Comparison of ENCODE assay signal across 18 mouse cellular contexts in the genomic region with DNA sequence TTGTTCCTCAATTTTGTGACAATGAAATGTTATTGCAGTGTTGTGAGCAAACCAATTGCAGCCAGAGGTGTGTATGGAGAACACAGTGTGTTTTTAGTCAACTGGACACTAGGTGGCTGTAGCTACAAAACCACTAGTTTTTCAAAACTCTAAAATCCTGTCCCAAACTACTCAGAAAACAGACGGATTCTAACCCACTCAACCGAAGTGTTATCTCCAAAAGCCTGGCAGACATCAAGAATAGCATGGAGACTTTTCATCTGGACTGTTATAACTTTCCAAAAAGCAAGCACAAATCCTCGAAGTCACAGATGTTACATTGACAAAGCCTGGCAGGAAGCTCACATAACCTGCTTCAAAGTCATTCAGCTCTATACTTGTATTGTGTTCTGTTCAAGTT. TPM values are rescaled to one million over a fixed set of nuclear protein-coding genes. Genes with fewer than 3 reads are reported as not detected.
DNase-seq lines count a peak whose midpoint lies in the region; ATAC-seq and TF ChIP-seq lines count a peak whose summit lies in the region.
"Had no signal": no experiment of that assay in that cellular context is flagged by ENCODE, and none has a peak within 500 bp of the region (broad histone marks: within the 10 kb centered on the region; RNA-seq: fewer than 3 reads in every experiment).

No protein-coding gene starts in this region.

- H3K4me1 ChIP-seq in hindbrain, postnatal 0 days (ENCODE audit: insufficient read depth, low read length), result no peaks in the 10 kb centered on the region
- H3K4me1 ChIP-seq in hindbrain, embryonic 16.5 days (ENCODE audit: control insufficient read depth, insufficient read depth, low read depth, low read length), result no peaks in the 10 kb centered on the region
- no peaks in the 10 kb centered on the region for H3K4me1 ChIP-seq in midbrain, embryonic 14.5 days (ENCODE audit: control insufficient read depth, insufficient read depth, low read length)
- no peaks in the 10 kb centered on the region for H3K4me1 ChIP-seq in midbrain, embryonic 10.5 days
- H3K4me1 ChIP-seq: embryonic facial prominence, embryonic 10.5 days; heart, embryonic 10.5 days; hindbrain, embryonic 10.5 days; kidney, embryonic 15.5 days; limb, embryonic 12.5 days; midbrain, embryonic 12.5 days; neural tube, embryonic 13.5 days had no signal

- H3K27ac ChIP-seq in hindbrain, postnatal 0 days, result no peak overlapping the region
- H3K27ac ChIP-seq in hindbrain, embryonic 16.5 days (ENCODE audit: low read depth, low read length), result no peak overlapping the region
- H3K27ac ChIP-seq in midbrain, embryonic 14.5 days (replicated peaks; ENCODE audit: low read depth, low read length), result no peak overlapping the region
- no peak overlapping the region for H3K27ac ChIP-seq in midbrain, embryonic 10.5 days (replicated peaks)
- H3K27ac ChIP-seq: embryonic facial prominence, embryonic 10.5 days; heart, embryonic 10.5 days; hindbrain, embryonic 10.5 days; kidney, embryonic 15.5 days; limb, embryonic 12.5 days; midbrain, embryonic 12.5 days; neural tube, embryonic 13.5 days had no signal

- no peaks in the 10 kb centered on the region for H3K9me3 ChIP-seq in hindbrain, postnatal 0 days (ENCODE audit: low read length)
- H3K9me3 ChIP-seq in hindbrain, embryonic 16.5 days (ENCODE audit: control insufficient read depth, low read length), result no peaks in the 10 kb centered on the region
- no peaks in the 10 kb centered on the region for H3K9me3 ChIP-seq in midbrain, embryonic 14.5 days (ENCODE audit: control insufficient read depth, low read length)
- no peaks in the 10 kb centered on the region for H3K9me3 ChIP-seq in midbrain, embryonic 10.5 days (replicated peaks)
- H3K9me3 ChIP-seq: embryonic facial prominence, embryonic 10.5 days; heart, embryonic 10.5 days; hindbrain, embryonic 10.5 days; kidney, embryonic 15.5 days; limb, embryonic 12.5 days; midbrain, embryonic 12.5 days; neural tube, embryonic 13.5 days had no signal

- H3K27me3 ChIP-seq in hindbrain, postnatal 0 days (ENCODE audit: insufficient read depth, low read length), result no peaks in the 10 kb centered on the region
- no peaks in the 10 kb centered on the region for H3K27me3 ChIP-seq in hindbrain, embryonic 16.5 days (replicated peaks; ENCODE audit: control insufficient read depth, insufficient read depth, low read length)
- H3K27me3 ChIP-seq in midbrain, embryonic 14.5 days (ENCODE audit: control insufficient read depth, insufficient read depth, low read length), result no peaks in the 10 kb centered on the region
- no peaks in the 10 kb centered on the region for H3K27me3 ChIP-seq in midbrain, embryonic 10.5 days (ENCODE audit: low read depth, poor library complexity, severe bottlenecking)
- H3K27me3 ChIP-seq: kidney, embryonic 15.5 days; limb, embryonic 12.5 days; midbrain, embryonic 12.5 days; neural tube, embryonic 13.5 days had no signal

- DNase-seq in hindbrain, postnatal 0 days (ENCODE audit: low spot score), result peak; percentile 3
- peak; percentile 4 for DNase-seq in midbrain, embryonic 14.5 days
- no peak for DNase-seq in midbrain, embryonic 10.5 days (ENCODE audit: low spot score)
- DNase-seq in forelimb bud, embryonic 11.5 days (ENCODE audit: low read depth, low spot score), result peak; percentile 2
- DNase-seq in right cerebral cortex, postnatal 25 days, result peak; percentile 5
- no peak for DNase-seq in gastrocnemius, postnatal 36 days
- DNase-seq: cerebellum, adult 9-10 months had no signal

- no peak for ATAC-seq in hindbrain, postnatal 0 days
- no peak for ATAC-seq in hindbrain, embryonic 16.5 days
- ATAC-seq in midbrain, embryonic 14.5 days (ENCODE audit: low FRiP score, low TSS enrichment), result no peak

- H3K9ac ChIP-seq in hindbrain, postnatal 0 days (replicated peaks; ENCODE audit: low read length), result no peak overlapping the region
- H3K9ac ChIP-seq in hindbrain, embryonic 16.5 days (ENCODE audit: low read depth, low read length), result no peak overlapping the region
- H3K9ac ChIP-seq in midbrain, embryonic 14.5 days (replicated peaks; ENCODE audit: low read length), result no peak overlapping the region
- H3K9ac ChIP-seq: kidney, embryonic 15.5 days; limb, embryonic 12.5 days; midbrain, embryonic 12.5 days; neural tube, embryonic 13.5 days had no signal

- 56% methylated on average over 3 of the region's 3 CpGs for WGBS in hindbrain, postnatal 0 days
- 70% methylated on average over 3 of the region's 3 CpGs for WGBS in hindbrain, embryonic 16.5 days
- 77% methylated on average over 3 of the region's 3 CpGs for WGBS in midbrain, embryonic 14.5 days
- 77% methylated on average over 3 of the region's 3 CpGs for WGBS in midbrain, embryonic 10.5 days

- H3K36me3 ChIP-seq in hindbrain, postnatal 0 days (ENCODE audit: insufficient read depth, low read length), result no peaks in the 10 kb centered on the region
- H3K36me3 ChIP-seq in hindbrain, embryonic 16.5 days (ENCODE audit: control insufficient read depth, insufficient read depth, low read length), result no peaks in the 10 kb centered on the region
- no peaks in the 10 kb centered on the region for H3K36me3 ChIP-seq in midbrain, embryonic 14.5 days (ENCODE audit: control insufficient read depth, insufficient read depth, low read length)
- H3K36me3 ChIP-seq in midbrain, embryonic 10.5 days, result no peaks in the 10 kb centered on the region
- H3K36me3 ChIP-seq: embryonic facial prominence, embryonic 10.5 days; heart, embryonic 10.5 days; hindbrain, embryonic 10.5 days; kidney, embryonic 15.5 days; limb, embryonic 12.5 days; midbrain, embryonic 12.5 days; neural tube, embryonic 13.5 days had no signal

- intact Hi-C loops in gastrocnemius, postnatal 36 days (cut with DNase I), result no loop called here

- no peak; the same call in 1 of the 2 replicates for TF ChIP-seq CTCF in hindbrain, postnatal 0 days (IDR thresholded peaks at IDR 0.05; ENCODE audit: low read depth)

- no peak overlapping the region for H3K4me2 ChIP-seq in hindbrain, postnatal 0 days (ENCODE audit: low read depth, low read length)
- H3K4me2 ChIP-seq in hindbrain, embryonic 16.5 days (ENCODE audit: low read length), result no peak overlapping the region
- no peak overlapping the region for H3K4me2 ChIP-seq in midbrain, embryonic 14.5 days (ENCODE audit: low read length)
- H3K4me2 ChIP-seq: kidney, embryonic 15.5 days; limb, embryonic 12.5 days; midbrain, embryonic 12.5 days; neural tube, embryonic 13.5 days had no signal

- H3K4me3 ChIP-seq in hindbrain, postnatal 0 days (ENCODE audit: low read length), result no peak overlapping the region
- no peak overlapping the region for H3K4me3 ChIP-seq in hindbrain, embryonic 16.5 days (ENCODE audit: low read length)
- H3K4me3 ChIP-seq in midbrain, embryonic 14.5 days (replicated peaks; ENCODE audit: low read depth, low read length), result no peak overlapping the region
- no peak overlapping the region for H3K4me3 ChIP-seq in midbrain, embryonic 10.5 days
- H3K4me3 ChIP-seq: embryonic facial prominence, embryonic 10.5 days; heart, embryonic 10.5 days; hindbrain, embryonic 10.5 days; kidney, embryonic 15.5 days; limb, embryonic 12.5 days; midbrain, embryonic 12.5 days; neural tube, embryonic 13.5 days had no signal

RNA-seq across cellular contexts. Expression of a gene that starts 6.7 kb away (rescaled TPM):
- not detected in 2 replicates for total RNA-seq in hindbrain, postnatal 0 days (2014; rRNA removed)
- not detected in 2 replicates for polyA plus RNA-seq in hindbrain, postnatal 0 days (2015; fragmentation: Nextera tagmentation; extraction: Ambion mirVana)
- not detected in 2 replicates for polyA plus RNA-seq in hindbrain, embryonic 16.5 days (2015; fragmentation: Nextera tagmentation; extraction: Ambion mirVana)
- not detected in 2 replicates for polyA plus RNA-seq in midbrain, embryonic 14.5 days (2014; fragmentation: Nextera tagmentation; extraction: Ambion mirVana)
- polyA plus RNA-seq in midbrain, embryonic 10.5 days (2016; fragmentation: Nextera tagmentation; extraction: Ambion mirVana), result not detected in 2 replicates
- total RNA-seq in gastrocnemius, postnatal 36 days (2021), result not detected
- polyA plus RNA-seq: embryonic facial prominence, embryonic 10.5 days; hindbrain, embryonic 10.5 days; limb, embryonic 12.5 days; lung, embryonic 16.5 days; midbrain, embryonic 12.5 days; neural tube, embryonic 13.5 days; stomach, embryonic 14.5 days; urinary bladder, adult 2 months had no signal

Comparison
In these comparisons a context has a peak if more than half of its experiments do, and no peak if none do; other contexts are left out.
1. DNase-seq: peak in hindbrain, postnatal 0 days (single experiment), midbrain, embryonic 14.5 days (single experiment), forelimb bud, embryonic 11.5 days (single experiment) and right cerebral cortex, postnatal 25 days (single experiment); none in midbrain, embryonic 10.5 days (single experiment) and gastrocnemius, postnatal 36 days (0 of 2).